Mouse (Mus musculus) midbrain, embryonic 13.5 days (tissue): Measurements from ENCODE around the gene Gm11444. TPM values are rescaled to one million over a fixed set of nuclear protein-coding genes. Genes with fewer than 3 reads are reported as not detected.

Experiments used
- ATAC-seq: fragments of 200-750 bp; cut with Nextera tagmentation; 2 replicates; pipeline ENCODE4 v1.8.0; 2017; ENCODE audit warnings: mild to moderate bottlenecking, moderate TSS enrichment, moderate library complexity
- H3K27ac ChIP-seq: fragments of 300-500 bp; sonication (generic); 2 replicates; pipeline ENCODE4 v1.5.1; 2015; ENCODE audit warnings: inconsistent platforms, mild to moderate bottlenecking, moderate library complexity
- H3K27me3 ChIP-seq: fragments of 300-500 bp; sonication (generic); 2 replicates; pipeline ENCODE4 v1.6.1; 2015; ENCODE audit warnings: mild to moderate bottlenecking, inconsistent platforms
- H3K36me3 ChIP-seq: fragments of 300-500 bp; sonication (generic); 2 replicates; pipeline ENCODE4 v1.6.1; 2015; ENCODE audit warnings: mild to moderate bottlenecking, inconsistent platforms
- H3K4me1 ChIP-seq: fragments of 300-500 bp; sonication (generic); replicated peaks from 2 replicates; pipeline ENCODE4 v1.6.1; 2015; ENCODE audit warnings: inconsistent platforms
- H3K4me2 ChIP-seq: fragments of 300-500 bp; sonication (generic); replicated peaks from 2 replicates; pipeline ENCODE4 v1.6.1; 2015; ENCODE audit warnings: moderate library complexity, mild to moderate bottlenecking, inconsistent platforms
- H3K4me3 ChIP-seq: fragments of 300-500 bp; sonication (generic); replicated peaks from 2 replicates; pipeline ENCODE4 v1.5.1; 2015; ENCODE audit warnings: mild to moderate bottlenecking, inconsistent platforms
- H3K9ac ChIP-seq: fragments of 300-500 bp; sonication (generic); replicated peaks from 2 replicates; pipeline ENCODE4 v1.6.1; 2015; ENCODE audit warnings: mild to moderate bottlenecking, inconsistent platforms
- H3K9me3 ChIP-seq: fragments of 300-500 bp; sonication (generic); 2 replicates; pipeline ENCODE4 v1.6.1; 2016; ENCODE audit warnings: mild to moderate bottlenecking, inconsistent platforms
- WGBS: fragments of 180-500 bp; shearing (Covaris S2); methylation state at CpG from one replicate; pipeline ENCODE4 v1.1.7; 2015; 5-methylcytosine and 5-hydroxymethylcytosine counted together
- polyA plus RNA-seq: library from polyadenylated mRNA; unstranded; fragments of >200 nt; fragmentation: Nextera tagmentation; extraction: Ambion mirVana; gene quantifications from 2 replicates; pipeline ENCODE4 v1.2.1, GENCODE M21; 2015

Gm11444 gene
- polyA plus RNA-seq: not detected in 2 replicates

DNA sequence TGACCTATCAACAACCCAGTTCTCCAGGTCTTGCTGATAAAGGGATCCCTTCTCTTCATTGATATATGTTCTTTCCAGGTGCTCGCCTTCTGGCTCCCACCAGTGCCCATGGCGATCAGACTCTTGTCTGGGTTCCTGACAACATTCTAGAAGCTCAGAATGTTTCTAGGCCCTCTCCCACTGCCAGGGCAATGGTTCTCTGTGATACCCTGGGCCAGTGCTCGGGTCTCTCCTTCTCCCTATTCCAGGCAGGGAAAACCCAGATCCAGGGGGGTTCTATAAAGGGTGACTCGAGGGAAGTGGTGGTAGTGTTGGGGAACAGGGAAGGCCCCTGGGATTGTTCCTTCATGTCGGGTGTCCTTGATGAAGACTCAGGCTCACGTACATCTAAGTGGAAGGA is at the start of gene Gm11444:
Gm11444 (minus strand) TSS at position 101 of the 400 bp plus-strand sequence.
- WGBS: 88% methylated on average over 6 of the region's 6 CpGs
- H3K4me2 ChIP-seq: peak within 1 kb of the TSS; percentile 56
- no peak within 1 kb of the TSS; the same call in 1 of the 2 replicates for H3K4me3 ChIP-seq
- H3K9me3 ChIP-seq: no peaks in the 10 kb centered on the region
- ATAC-seq: no peak
- no peak within 1 kb of the TSS for H3K27ac ChIP-seq
- H3K27me3 ChIP-seq: peaks cover 34% of the 10 kb centered on the region
- H3K9ac ChIP-seq: no peak within 1 kb of the TSS
- no peaks in the 10 kb centered on the region for H3K36me3 ChIP-seq
- H3K4me1 ChIP-seq: no peaks in the 10 kb centered on the region

DNA sequence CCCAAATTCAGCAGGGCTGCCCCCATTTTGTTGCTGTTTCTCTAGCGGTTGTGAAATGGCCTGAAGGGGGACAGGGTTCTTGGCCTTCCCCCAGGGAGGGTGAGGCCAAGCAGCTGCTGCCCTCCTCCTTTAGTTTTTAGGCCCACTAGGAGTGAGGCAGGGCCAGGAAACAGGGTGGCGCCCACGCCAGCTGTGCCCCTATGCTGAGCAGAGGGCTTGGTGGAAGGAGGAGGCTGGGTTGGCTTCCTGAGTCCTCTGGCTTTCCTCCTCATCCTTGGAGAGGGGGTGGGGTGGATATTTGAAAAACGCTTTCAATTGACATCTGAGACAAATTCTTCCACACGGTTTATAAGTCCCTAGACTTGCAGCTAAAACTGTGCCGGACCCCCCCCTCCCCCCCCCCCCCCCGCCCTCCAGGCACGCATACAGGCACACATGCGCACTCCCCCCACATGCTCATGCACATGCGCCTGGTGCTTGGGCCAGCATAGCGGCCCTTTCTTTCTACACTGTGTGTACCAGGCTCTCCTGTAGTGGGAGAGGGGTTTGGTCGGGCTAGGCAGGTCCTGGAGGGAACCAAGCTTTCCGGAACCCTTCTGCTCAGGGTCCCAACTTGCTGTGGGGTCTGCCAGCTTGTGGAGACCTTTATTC is 46.3 kb upstream of the Gm11444 start:
- Histone ChIP-seq H3K9me3 (no peaks in the 10 kb centered on the region), H3K27me3 (peaks cover 94% of the 10 kb centered on the region), H3K4me2 (no peak overlapping the region), H3K27ac (no peak overlapping the region), H3K9ac (no peak overlapping the region), H3K36me3 (no peaks in the 10 kb centered on the region), H3K4me1 (peaks cover 9% of the 10 kb centered on the region), H3K4me3 (no peak overlapping the region)
- 36% methylated on average over 12 of the region's 13 CpGs for WGBS
- no peak for ATAC-seq

DNA sequence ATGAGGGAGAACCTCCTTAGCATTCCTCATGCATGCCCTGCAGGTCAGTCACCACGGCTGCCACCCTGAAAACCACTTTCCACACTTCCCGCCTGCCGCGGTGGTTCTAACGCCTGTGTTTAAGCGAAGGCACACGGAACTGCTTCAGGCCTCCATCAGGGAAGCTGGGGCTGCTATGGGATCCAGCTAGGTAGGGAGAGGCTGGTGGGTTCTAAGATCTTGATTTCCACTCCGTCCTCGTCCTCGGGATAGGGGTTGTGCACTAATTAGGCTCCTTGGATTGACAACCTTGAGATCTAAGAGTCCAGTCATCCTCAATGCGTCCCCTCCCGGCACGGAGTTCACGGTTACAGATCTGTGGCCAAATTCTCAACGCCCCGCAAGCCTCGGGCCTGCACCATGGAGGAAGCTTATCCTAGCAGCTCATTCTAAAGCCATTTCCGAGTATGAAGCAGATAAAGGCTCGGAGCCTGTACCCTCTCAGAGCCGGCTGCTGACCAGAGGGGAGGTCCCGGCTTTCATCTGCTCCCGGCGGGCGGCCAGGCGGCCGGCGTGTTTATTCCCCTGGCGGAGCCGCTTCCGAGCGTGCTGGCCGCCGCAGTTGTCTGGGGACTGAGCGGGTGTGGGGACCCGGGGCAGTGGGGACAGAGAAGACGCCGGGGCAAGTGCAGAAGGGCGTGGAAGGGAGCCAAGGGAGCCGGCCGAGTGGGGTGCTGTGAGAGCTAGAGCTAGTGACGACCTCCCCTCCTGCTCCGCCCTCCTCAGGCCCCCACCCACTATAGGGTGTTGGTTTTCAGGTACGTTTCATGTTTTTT is 44.8 kb upstream of the Gm11444 start:
- peak; percentile 48; the same call in 1 of the 2 replicates for ATAC-seq
- H3K27me3 ChIP-seq: peaks cover 95% of the 10 kb centered on the region
- peaks cover 14% of the 10 kb centered on the region for H3K4me1 ChIP-seq
- peak overlapping the region; percentile 51 for H3K9ac ChIP-seq
- peak overlapping the region; percentile 29 for H3K4me3 ChIP-seq
- H3K36me3 ChIP-seq: no peaks in the 10 kb centered on the region
- H3K27ac ChIP-seq: no peak overlapping the region
- no peaks in the 10 kb centered on the region for H3K9me3 ChIP-seq
- H3K4me2 ChIP-seq: peak overlapping the region; percentile 51
- 1% methylated on average over 43 of the region's 43 CpGs for WGBS

DNA sequence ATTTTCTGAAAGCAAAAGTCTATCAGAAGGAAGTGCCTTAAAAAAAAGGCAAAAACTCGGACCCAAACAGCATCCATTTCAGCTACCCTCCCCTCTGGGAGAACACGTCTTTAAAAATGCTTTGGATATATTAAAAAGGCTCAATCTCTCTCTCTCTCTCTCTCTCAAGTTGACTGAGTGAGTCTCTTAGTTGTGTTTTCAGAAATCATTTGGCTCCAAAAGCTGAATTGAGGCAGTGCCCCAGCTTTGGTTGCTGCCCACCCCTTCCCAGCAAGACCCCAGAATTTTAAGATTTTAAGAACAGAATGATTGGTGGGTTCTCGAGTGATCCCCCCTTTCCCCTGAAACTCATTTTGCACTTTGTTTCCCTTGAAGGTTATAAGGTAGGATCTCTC is 44.0 kb upstream of the Gm11444 start:
- H3K4me3 ChIP-seq: no peak overlapping the region
- H3K27me3 ChIP-seq: peaks cover 98% of the 10 kb centered on the region
- H3K27ac ChIP-seq: no peak overlapping the region
- no peaks in the 10 kb centered on the region for H3K36me3 ChIP-seq
- no peak overlapping the region for H3K4me2 ChIP-seq
- H3K4me1 ChIP-seq: peaks cover 14% of the 10 kb centered on the region
- no peak overlapping the region for H3K9ac ChIP-seq
- H3K9me3 ChIP-seq: no peaks in the 10 kb centered on the region
- 3% methylated on average over 3 of the region's 3 CpGs for WGBS
- ATAC-seq: no peak

DNA sequence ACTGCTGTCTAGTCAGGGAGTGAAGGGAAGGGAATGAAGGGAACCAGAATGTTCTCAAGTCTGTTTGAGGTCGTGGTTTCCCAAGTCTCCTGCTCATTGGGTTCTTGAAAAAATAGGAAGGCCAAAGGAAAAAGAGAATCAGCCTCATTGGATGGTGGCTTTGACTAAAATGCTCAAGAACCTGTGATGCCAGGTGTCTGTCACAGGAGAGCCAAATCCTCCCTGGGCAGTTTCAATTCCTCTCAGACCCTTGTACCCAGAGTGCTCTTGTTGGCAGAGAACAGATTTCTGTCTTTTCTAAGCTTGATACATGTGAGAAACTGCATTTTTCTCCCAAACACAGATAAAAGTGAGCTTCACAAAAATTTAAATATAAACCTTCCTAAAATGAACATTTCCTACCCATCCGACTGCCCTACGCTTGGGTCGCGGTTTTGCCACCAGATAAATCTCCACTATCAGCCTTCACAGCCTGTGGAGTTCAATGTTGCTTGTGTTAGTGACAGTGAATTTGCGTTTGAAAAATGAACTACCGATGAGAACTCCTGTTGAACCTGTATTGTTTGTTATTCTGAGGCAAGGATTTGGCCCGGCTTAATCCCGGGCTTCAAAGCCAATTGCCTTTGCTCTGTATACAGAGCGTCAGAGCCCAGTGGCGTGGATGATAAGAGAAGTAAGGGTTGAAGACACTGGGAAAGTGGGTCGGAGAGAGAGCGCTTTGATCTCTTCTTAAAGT is 43.4 kb upstream of the Gm11444 start:
- H3K27ac ChIP-seq: no peak overlapping the region
- 2% methylated on average over 13 of the region's 13 CpGs for WGBS
- no peak overlapping the region for H3K9ac ChIP-seq
- H3K4me1 ChIP-seq: peaks cover 15% of the 10 kb centered on the region
- H3K36me3 ChIP-seq: no peaks in the 10 kb centered on the region
- no peak overlapping the region for H3K4me2 ChIP-seq
- no peak for ATAC-seq
- peaks cover 100% of the 10 kb centered on the region for H3K27me3 ChIP-seq
- no peaks in the 10 kb centered on the region for H3K9me3 ChIP-seq
- no peak overlapping the region for H3K4me3 ChIP-seq

DNA sequence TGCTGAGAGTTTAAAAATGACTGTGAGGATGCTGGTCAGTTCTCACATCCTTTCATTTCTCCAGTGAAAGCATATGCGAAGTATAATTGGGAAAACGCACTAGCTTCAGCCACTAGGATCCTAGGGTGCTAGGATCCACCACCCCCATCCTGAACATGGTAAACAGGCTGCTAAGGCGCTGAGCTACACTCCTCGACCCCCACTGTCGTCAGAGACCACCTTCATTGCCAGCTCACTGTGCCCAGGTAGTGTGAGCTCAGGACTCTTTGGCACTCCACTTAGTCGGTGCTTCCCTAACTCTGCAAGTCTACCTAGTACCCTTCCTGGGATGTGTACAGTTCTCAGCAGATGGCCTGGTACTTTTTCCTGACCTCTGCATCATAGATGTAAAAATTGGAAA is 42.6 kb upstream of the Gm11444 start:
- WGBS: under 1% methylated on average over 6 of the region's 6 CpGs
- no peak overlapping the region for H3K9ac ChIP-seq

DNA sequence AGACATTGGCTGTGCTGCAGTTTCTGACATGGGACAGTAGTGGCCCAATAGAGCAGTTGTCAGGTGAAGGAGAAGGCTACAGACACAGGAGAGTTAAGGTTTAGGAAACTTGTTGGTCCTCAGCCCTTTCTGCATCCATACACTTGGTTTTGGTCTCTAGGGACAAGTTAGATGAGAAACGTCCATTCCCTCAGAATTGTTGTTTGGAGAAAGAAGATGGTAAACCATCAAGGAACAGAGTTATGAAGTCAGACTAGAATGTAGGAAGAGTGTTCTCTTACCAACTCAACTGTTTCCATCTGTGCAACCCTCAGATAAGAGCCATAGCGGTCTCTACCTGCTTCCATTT is 41.5 kb upstream of the Gm11444 start:
- 5% methylated on average over 2 of the region's 2 CpGs for WGBS
- Histone ChIP-seq H3K27ac (no peak overlapping the region), H3K4me2 (no peak overlapping the region), H3K9me3 (no peaks in the 10 kb centered on the region), H3K27me3 (peaks cover 93% of the 10 kb centered on the region), H3K4me1 (peaks cover 20% of the 10 kb centered on the region), H3K36me3 (no peaks in the 10 kb centered on the region), H3K4me3 (no peak overlapping the region), H3K9ac (no peak overlapping the region)
- ATAC-seq: no peak

More for the DNA sequence above, 42.6 kb upstream of the Gm11444 start:
- H3K4me1 ChIP-seq: peaks cover 20% of the 10 kb centered on the region
- no peak overlapping the region for H3K4me2 ChIP-seq
- H3K36me3 ChIP-seq: no peaks in the 10 kb centered on the region
- H3K27ac ChIP-seq: no peak overlapping the region
- H3K9me3 ChIP-seq: no peaks in the 10 kb centered on the region
- ATAC-seq: no peak
- no peak overlapping the region for H3K4me3 ChIP-seq
- H3K27me3 ChIP-seq: peaks cover 97% of the 10 kb centered on the region

DNA sequence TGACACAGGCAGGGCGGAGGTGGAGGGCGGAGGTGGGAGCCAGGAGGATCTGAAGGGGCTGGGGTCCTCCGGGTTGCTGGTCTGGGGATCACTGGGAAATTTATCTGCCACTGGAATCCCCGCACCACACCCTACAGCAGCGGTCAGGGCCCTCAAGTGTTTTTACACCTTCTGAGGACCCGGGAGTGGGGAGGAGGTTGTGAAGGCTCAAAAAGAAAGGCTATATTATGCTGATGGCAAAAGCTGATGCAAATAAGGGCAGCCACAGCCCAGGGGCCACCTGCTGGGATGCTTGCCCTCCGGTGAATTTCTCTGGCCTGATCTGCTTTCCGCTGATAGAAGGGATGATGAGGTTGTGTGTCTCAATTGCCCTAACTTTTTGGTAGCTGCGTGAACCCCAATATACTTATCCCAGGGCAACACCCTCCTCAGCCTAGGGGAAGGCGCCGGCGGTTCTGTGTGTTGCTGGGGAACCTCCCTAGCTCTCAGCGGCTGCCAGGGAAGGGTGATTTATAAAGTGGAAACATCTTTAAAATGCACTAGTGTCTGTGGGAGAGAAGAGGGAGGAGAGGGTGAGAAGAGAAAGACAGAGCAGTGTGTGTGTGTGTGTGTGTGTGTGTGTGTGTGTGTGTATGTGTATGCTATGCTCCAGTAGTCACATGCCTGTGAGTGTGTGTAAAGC is 41.0 kb upstream of the Gm11444 start:
- Histone ChIP-seq H3K27me3 (peaks cover 93% of the 10 kb centered on the region), H3K4me2 (no peak overlapping the region), H3K4me3 (no peak overlapping the region), H3K4me1 (peaks cover 25% of the 10 kb centered on the region), H3K27ac (no peak overlapping the region), H3K9me3 (no peaks in the 10 kb centered on the region), H3K9ac (no peak overlapping the region), H3K36me3 (no peaks in the 10 kb centered on the region)
- ATAC-seq: no peak
- under 1% methylated on average over 13 of the region's 13 CpGs for WGBS

DNA sequence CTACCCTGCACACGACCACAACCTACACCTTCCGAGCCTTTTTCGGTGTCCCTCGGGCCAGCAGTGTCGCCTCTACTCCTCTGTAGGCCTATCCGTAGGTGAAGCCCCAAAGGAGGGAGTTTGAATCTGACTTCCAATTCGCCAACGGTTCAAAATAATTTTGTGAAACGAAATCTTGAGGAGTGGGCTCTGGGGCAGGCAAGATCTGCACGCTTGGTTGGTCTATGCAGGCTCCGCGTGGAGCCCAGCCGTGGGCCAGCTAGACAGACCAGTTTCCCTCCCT is 40.4 kb upstream of the Gm11444 start:
- no peak overlapping the region for H3K4me3 ChIP-seq

DNA sequence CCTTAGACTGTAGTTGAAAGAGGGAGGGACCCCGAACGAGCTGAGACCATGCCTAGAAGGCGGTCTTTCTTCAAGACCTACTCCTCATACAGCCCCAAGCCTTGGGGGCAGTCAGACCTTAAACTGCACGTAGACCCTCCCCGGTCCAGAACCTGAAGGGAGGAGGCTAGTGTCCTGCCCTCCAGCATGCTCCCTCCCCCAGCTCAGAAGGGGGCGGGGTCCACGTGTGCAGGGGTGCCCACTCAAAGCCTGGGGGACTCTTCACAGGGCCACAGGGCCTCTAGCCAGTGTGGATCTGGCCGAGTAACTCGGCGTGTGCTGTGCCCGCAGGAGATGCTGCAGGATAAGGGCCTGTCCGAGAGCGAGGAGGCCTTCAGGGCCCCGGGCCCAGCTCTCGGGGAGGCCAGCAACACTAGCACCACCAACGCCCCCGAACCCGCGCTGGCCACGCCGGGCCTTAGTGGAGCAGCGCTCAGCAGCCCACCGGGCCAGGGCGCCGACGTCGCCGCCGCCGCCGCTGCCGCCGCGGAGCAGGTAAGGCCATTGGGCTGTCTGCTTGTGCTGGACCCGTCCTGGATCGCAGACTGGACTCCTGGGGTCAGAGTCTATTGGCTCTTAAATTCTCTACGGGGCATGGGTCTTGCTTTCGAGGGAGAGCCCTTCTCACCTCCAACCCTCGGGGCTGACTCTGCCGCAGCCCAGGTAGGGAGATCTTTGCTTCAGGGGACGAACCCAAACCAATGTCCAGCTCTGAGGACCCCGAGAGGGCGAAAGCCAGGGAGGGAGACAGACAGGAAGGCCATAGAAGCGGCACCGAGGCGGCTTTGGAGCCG is 39.8 kb upstream of the Gm11444 start:
- H3K4me3 ChIP-seq: no peak overlapping the region

More for the DNA sequence above, 40.4 kb upstream of the Gm11444 start:
- no peak overlapping the region for H3K4me2 ChIP-seq
- no peaks in the 10 kb centered on the region for H3K9me3 ChIP-seq
- no peak for ATAC-seq
- no peak overlapping the region for H3K9ac ChIP-seq
- H3K36me3 ChIP-seq: no peaks in the 10 kb centered on the region
- no peak overlapping the region for H3K27ac ChIP-seq
- H3K27me3 ChIP-seq: peaks cover 93% of the 10 kb centered on the region
- peaks cover 25% of the 10 kb centered on the region for H3K4me1 ChIP-seq
- WGBS: 2% methylated on average over 13 of the region's 13 CpGs

DNA sequence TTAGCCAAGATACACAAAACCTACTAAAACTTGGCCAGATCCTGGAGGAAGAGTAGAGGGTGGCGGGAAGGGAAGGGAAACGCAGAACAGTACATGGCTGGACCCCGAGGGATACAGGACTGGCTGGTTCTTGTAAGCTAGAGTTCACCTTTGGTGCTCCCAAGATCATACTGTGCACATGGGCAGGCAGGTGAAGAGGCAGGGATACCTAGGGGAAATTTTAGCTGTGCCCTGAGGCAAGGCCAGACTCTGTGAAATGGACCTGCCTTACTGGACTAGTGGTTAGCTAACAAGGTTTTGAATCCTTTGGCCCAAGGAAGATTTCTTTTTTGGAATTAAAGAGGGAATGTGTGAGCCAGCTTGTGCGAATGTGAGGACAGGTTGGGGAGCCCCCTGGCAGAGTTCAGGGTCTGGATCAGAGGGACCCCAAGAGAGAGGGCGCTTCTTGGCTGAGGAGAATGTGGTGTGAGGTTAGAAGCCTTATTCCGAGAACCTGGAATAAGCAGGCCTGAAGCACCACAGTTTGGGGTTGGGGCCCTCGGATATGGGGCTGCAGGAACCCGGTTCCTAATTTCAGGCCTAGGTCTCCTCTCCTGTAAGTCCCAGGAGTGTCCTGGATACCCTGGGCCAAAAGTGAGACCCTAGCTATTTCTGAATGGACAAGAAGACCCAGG is 39.1 kb upstream of the Gm11444 start:
- peaks cover 93% of the 10 kb centered on the region for H3K27me3 ChIP-seq
- no peaks in the 10 kb centered on the region for H3K9me3 ChIP-seq
- H3K9ac ChIP-seq: no peak overlapping the region
- H3K27ac ChIP-seq: no peak overlapping the region
- H3K36me3 ChIP-seq: no peaks in the 10 kb centered on the region
- peaks cover 16% of the 10 kb centered on the region for H3K4me1 ChIP-seq
- no peak overlapping the region for H3K4me3 ChIP-seq
- 8% methylated on average over 8 of the region's 8 CpGs for WGBS
- no peak overlapping the region for H3K4me2 ChIP-seq
- no peak for ATAC-seq

More for the DNA sequence above, 39.8 kb upstream of the Gm11444 start:
- peaks cover 93% of the 10 kb centered on the region for H3K27me3 ChIP-seq
- WGBS: under 1% methylated on average over 47 of the region's 47 CpGs
- H3K9ac ChIP-seq: no peak overlapping the region
- H3K9me3 ChIP-seq: no peaks in the 10 kb centered on the region
- H3K36me3 ChIP-seq: no peaks in the 10 kb centered on the region
- ATAC-seq: no peak
- peaks cover 20% of the 10 kb centered on the region for H3K4me1 ChIP-seq
- no peak overlapping the region for H3K4me2 ChIP-seq
- no peak overlapping the region for H3K27ac ChIP-seq
